Mouse (Mus musculus): Measurements from ENCODE around the gene Slco6c1. TPM values are rescaled to one million over a fixed set of nuclear protein-coding genes. Genes with fewer than 3 reads are reported as not detected.

Gene Slco6c1
- total RNA-seq (2021) = not detected in 2 replicates
- long read RNA-seq = 0 reads

DNA sequence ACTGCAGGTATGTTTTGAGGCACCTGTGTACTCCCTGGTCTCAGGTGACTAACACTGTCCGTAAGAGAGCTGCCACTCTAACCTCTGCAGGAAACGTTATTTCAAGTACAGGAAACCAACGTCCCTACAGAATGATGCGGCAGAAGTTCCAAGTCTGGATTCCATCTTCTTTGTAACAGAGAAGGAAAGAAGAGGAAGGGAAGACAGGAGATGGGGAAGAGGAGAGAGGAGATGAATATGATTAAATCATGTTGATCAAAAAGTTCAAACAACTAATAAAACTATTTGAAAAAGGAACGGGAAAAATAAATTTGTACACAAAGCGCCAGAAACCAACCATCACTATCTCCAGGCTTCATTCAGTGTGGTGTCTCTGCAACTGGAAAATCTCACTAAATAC, at the start of gene Slco6c1:
TSS of gene Slco6c1 (minus strand) at position 101 of the 400 bp plus-strand sequence.
- no peak for DNase-seq

DNA sequence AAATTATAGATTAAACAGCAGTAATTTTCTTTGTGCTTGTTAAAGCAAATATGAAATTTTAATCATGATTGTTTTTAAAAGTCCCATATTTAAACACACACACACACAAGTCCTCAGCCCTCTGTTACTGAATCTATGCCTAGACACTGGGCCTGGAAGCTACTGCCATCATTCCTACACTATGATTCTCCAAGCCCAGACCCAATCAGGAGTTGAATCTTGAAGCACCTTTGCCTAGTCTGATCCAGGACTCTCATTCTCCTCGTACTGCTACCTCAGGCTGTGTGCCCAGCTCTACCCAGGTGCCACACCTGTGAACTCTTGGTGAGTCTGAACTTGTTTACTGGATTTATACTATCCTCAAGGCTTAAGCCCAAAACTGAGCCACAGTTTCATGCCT, 89.1 kb downstream of the Slco6c1 start:
- no peak for DNase-seq

DNA sequence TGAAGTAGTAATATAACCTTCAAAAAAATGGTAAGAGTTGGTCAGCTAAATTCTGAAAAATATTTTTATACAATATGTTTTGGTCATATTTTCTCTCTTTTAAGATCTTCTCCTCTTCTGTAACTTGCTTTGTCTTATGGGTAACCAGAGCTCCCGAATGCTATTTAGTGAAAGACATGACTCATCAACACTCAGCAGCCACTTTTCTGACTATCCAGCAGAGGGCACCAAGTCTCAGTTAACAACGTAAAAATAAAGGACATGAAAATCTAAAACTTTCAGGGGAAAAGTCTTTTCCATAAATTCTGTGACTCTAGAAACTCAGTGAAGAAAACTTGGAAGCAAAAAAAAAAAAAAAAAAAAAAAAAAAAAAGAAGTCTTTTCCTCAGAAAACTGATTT, 89.6 kb downstream of the Slco6c1 start:
- no peak for DNase-seq

DNA sequence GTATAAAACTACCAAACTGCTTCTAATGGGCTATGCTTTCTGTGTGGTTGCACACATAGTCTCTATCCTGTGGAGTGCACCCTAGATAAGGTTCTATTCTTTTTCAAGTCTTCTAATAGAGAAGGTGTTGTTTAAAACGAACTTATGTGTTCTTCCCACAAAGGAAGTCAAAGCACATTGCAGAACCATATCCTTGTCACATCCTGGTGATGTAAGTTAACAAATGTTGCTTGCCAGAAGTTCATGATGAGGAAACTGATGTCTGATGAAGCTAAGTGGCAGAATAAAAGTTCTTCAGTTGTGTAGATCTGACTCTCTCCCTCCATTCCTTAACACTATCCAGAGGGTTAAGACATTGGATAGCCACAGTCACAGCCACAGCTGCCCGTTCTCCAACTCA, 90.1 kb downstream of the Slco6c1 start:
- DNase-seq = no peak

DNA sequence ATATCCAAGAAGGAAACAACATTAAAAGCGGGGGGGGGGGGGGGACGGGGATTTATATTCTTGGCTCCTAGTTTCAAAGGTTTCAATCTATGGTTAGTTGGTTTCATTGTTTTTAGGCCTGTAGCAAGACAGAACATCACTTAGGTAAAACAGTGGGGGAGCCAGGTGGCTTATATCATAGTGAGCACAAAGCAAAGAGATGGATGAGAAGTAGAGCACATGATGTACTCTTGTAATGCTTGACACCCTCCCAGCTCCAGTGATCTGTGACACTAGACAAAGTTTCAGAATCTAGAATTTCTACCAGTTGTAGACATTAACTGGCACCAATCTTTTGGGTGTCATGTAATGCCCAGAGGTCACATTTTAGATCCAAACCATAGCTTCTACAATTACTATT, 106.7 kb downstream of the Slco6c1 start:
- DNase-seq = no peak

DNA sequence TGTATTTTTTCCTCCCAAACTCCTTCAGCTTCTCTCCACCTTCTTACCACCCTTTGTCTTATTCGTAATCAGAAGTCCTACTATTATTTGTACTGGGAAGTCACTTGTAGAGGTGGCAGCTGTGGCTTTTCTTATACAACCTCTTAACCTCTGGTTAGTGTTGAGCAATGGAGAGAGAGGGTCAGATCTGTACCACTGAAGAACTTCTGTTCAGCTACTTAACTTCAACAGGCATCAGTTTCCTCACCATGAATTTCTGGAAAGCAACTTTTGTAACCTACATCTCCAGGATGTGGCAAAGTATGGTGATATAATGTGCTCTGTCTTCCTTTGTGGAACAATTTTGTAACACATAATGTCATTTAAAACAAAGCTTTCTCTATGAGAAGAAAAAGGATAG, 108.7 kb downstream of the Slco6c1 start:
- no peak for DNase-seq

- DNase-seq = peak; percentile 3
Observed at GRCm38 (mm10) chr1:97018978-97019377, 109.1 kb downstream of the Slco6c1 start.
